Mouse (Mus musculus) heart, adult 2 months (tissue): Measurements from ENCODE around the gene Ola1. TPM values are rescaled to one million over a fixed set of nuclear protein-coding genes. Genes with fewer than 3 reads are reported as not detected.
A peak's percentile ranks its signal among the peaks of the same experiment; 100 is the strongest.

Experiments
- DNase-seq, 2 experiments: peaks; one replicate each; pipeline ENCODE4 v3.0.0; 2021
- H3K27ac ChIP-seq: fragments of 200-600 bp; 2 replicates; pipeline ENCODE4 v1.8.1; 2022
- H3K27me3 ChIP-seq: fragments of 200-500 bp; 2 replicates; pipeline ENCODE4 v1.6.1; 2012; ENCODE audit warnings: mild to moderate bottlenecking, low read length, inconsistent platforms, mixed read lengths; ENCODE audit not compliant: control insufficient read depth, insufficient read depth
- H3K36me3 ChIP-seq: fragments of 200-500 bp; 2 replicates; pipeline ENCODE4 v1.6.1; 2012; ENCODE audit warnings: low read length, inconsistent platforms; ENCODE audit not compliant: control insufficient read depth, insufficient read depth
- H3K4me1 ChIP-seq: fragments of 200-500 bp; 2 replicates; pipeline ENCODE4 v1.6.1; 2011; ENCODE audit warnings: low read length; ENCODE audit not compliant: control insufficient read depth, insufficient read depth
- H3K4me3 ChIP-seq: fragments of 200-600 bp; 2 replicates; pipeline ENCODE4 v1.8.1; 2022
- H3K79me2 ChIP-seq: fragments of 200-500 bp; replicated peaks from 2 replicates; pipeline ENCODE4 v1.6.1; 2012; ENCODE audit warnings: mild to moderate bottlenecking, inconsistent platforms, low read length, moderate library complexity, mixed read lengths; ENCODE audit not compliant: control insufficient read depth, insufficient read depth
- H3K9ac ChIP-seq: fragments of 200-500 bp; 2 replicates; pipeline ENCODE4 v1.6.1; 2012; ENCODE audit warnings: low read depth, mild to moderate bottlenecking, control low read depth, inconsistent platforms, low read length, mixed read lengths
- CTCF ChIP-seq: fragments of 200-600 bp; IDR thresholded peaks from 2 replicates; pipeline ENCODE4 v1.8.1; 2022; ENCODE audit warnings: antibody characterized with exemption, mild to moderate bottlenecking, moderate library complexity
- EP300 ChIP-seq: fragments of 200-500 bp; IDR thresholded peaks from 2 replicates; pipeline ENCODE4 v1.6.1; 2011; ENCODE audit warnings: low read depth, low read length, control low read depth; ENCODE audit not compliant: insufficient read depth
- POLR2A ChIP-seq: fragments of 200-500 bp; IDR thresholded peaks from 2 replicates; pipeline ENCODE4 v1.6.1; 2011; ENCODE audit warnings: mild to moderate bottlenecking, low read depth, low read length, control low read depth; ENCODE audit not compliant: insufficient read depth
- WGBS: fragments of 180-500 bp; shearing (Covaris S2); methylation state at CpG from one replicate; pipeline ENCODE4 v1.1.7; 2018; 5-methylcytosine and 5-hydroxymethylcytosine counted together
- intact Hi-C: fragments of 180-260 bp; cut with DNase I; formaldehyde crosslinking; loops from one replicate; pipeline ENCODE4 v1.15.1; 2025
- polyA plus RNA-seq: library from polyadenylated mRNA; depleted of rRNA; stranded (reverse); fragments of >200 nt; gene quantifications from 2 replicates; pipeline ENCODE4 v1.2.3, GENCODE M21; 2012
- total RNA-seq, 2 experiments: library from RNA; stranded (reverse); gene quantifications; 2 replicates each; pipeline ENCODE4 v1.2.3; 2021

Gene Ola1
- total and polyA plus RNA-seq, 3 experiments: 6.9 to 39.0 (median 37.8) TPM

DNA sequence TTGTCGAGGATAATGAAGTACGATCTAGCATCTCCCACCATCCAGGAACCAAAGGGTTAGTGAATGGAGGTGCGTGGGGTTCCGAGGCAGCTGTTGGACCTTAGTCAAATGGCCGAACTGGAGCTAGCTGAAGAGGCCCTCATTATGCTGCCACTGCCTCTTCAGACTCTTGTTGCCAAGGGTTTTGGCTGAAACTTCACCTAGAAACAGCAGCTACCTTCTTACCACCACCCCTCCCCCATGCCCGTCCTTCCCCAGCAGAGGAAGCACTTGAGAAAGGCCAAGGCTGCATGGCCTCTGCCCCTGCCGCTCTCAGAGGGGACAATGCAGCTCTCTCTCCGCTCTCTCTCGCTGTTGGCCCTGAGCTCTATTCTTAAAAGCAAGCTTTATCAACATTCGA is 136.2 kb downstream of the Ola1 start:
- no peaks in the 10 kb centered on the region for H3K36me3 ChIP-seq
- DNase-seq: no peak
- H3K4me3 ChIP-seq: no peak overlapping the region
- no peak overlapping the region for H3K9ac ChIP-seq
- intact Hi-C loops: no loop called here
- no peaks in the 10 kb centered on the region for H3K79me2 ChIP-seq
- H3K27me3 ChIP-seq: no peaks in the 10 kb centered on the region
- 86% methylated on average over 10 of the region's 10 CpGs for WGBS
- no peak overlapping the region for H3K27ac ChIP-seq
- H3K4me1 ChIP-seq: peaks cover 1% of the 10 kb centered on the region; the same call in 1 of the 2 replicates
- TF ChIP-seq CTCF (no peak), EP300 (no peak), POLR2A (no peak)

DNA sequence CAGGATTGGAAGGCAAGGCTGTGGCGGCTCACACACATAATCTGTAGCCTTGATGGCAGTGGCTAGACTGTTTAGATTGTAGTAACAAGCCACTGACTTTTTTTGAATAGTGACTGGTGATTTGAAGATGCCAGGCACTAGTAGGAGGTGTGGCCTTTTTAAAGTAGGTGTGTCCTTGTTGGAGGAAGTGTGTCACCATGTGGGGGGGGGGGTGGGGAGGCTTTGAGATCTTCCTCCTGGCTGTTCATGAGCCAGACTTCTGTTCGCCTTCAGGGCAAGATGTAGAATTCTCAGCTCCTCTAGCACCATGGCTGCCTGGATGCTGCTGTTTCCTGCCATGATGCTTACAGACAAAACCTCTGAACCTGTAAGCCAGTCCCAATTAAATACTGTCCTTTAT is 136.9 kb downstream of the Ola1 start:
- Histone ChIP-seq H3K4me1 (peaks cover 1% of the 10 kb centered on the region; the same call in 1 of the 2 replicates), H3K27ac (no peak overlapping the region), H3K27me3 (no peaks in the 10 kb centered on the region), H3K4me3 (no peak overlapping the region), H3K79me2 (no peaks in the 10 kb centered on the region), H3K9ac (no peak overlapping the region), H3K36me3 (no peaks in the 10 kb centered on the region)
- DNase-seq: no peak
- TF ChIP-seq EP300: no peak
- TF ChIP-seq CTCF: no peak
- TF ChIP-seq POLR2A: no peak
- intact Hi-C loops: no loop called here
- WGBS: 85% methylated on average over 2 of the region's 2 CpGs

DNA sequence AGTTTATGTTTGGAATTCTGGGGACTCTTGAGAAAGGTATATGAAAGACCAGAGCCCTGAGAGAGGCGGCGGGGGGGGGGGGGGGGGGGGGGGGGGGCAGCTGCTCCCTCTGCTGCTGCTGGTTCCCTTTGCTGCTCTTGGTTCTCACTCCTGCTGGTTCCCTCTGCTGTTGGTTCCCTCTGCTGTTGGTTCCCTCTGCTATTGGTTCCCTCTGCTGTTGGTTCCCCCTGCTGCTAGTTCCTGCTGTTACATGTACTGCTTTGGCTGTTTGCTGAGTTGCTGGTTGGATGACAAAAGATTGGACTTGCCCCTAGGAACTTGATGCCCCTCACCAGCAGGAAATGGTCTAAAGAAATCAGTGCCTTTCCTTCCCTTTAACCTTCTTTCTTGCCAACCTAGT is 138.6 kb downstream of the Ola1 start:
- Histone ChIP-seq H3K4me3 (no peak overlapping the region), H3K9ac (no peak overlapping the region), H3K27ac (no peak overlapping the region), H3K79me2 (no peaks in the 10 kb centered on the region), H3K36me3 (no peaks in the 10 kb centered on the region), H3K27me3 (no peaks in the 10 kb centered on the region), H3K4me1 (no peaks in the 10 kb centered on the region)
- WGBS: 25% methylated on average over 2 of the region's 2 CpGs
- no peak for DNase-seq
- intact Hi-C loops: no loop called here
- TF ChIP-seq CTCF (0 out of 2 replicates have a peak, but pooled peaks have one; percentile 16), POLR2A (no peak)

DNA sequence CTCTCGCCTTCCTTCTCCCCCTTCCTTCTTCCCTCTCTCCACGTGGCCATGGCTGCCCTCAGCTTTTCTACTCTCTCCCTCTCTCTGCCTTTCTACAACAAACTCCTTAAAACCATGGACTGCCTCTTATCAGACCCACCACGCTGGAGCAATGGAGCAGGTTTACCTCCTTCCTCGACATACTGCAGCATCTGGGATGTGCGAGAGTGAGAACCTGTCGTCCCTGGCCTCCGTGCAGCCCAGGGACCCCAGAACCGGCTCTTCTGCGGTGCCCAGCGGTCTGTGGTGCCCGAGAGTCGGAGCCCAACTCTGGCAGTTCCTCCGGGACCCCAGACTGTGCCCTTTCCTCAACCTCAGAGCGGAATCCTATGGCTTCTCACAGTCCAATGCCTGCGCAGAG is 139.4 kb downstream of the Ola1 start:
- Histone ChIP-seq H3K9ac (no peak overlapping the region), H3K4me3 (no peak overlapping the region), H3K36me3 (no peaks in the 10 kb centered on the region), H3K4me1 (no peaks in the 10 kb centered on the region), H3K27ac (no peak overlapping the region), H3K79me2 (no peaks in the 10 kb centered on the region), H3K27me3 (no peaks in the 10 kb centered on the region)
- DNase-seq: no peak
- intact Hi-C loops: no loop called here
- no peak for TF ChIP-seq CTCF
- no peak for TF ChIP-seq EP300
- no peak for TF ChIP-seq POLR2A
- 81% methylated on average over 15 of the region's 15 CpGs for WGBS

DNA sequence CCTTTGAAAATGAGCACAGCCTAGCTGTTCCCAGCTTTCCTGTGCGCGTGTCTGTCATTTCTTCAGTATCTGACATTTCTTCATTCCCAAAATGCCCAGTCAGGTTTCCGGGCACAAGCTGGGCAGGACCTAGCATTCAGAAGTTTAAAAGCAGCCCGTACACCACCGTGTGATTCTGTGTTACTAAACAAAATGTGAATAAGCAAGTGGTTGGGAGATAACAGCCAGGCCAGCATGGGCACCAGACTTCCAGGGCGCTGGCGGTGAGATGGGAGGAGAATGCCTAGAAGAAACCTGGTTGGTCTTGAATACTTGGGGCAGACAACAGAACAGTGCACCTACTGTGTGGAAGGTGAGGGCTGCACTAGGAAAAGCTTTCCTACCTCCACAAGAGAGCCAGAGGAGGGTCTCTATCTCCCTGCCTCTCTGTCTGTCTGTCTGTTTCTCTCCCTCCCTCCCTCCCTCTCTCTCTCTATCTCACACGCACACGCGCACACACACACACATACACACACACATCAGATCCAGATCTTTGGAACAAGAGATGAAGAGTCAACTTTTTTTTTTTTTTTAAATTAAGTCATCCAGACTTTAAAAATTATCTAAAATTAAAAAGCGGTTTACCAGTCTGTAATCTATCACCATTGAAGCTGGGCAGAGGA is 144.8 kb downstream of the Ola1 start:
- H3K27me3 ChIP-seq: no peaks in the 10 kb centered on the region
- no peak for TF ChIP-seq EP300
- TF ChIP-seq POLR2A: no peak
- no peak for TF ChIP-seq CTCF
- intact Hi-C loops: no loop called here
- no peak overlapping the region for H3K27ac ChIP-seq
- H3K36me3 ChIP-seq: no peaks in the 10 kb centered on the region
- no peak overlapping the region for H3K4me3 ChIP-seq
- H3K79me2 ChIP-seq: no peaks in the 10 kb centered on the region
- no peak overlapping the region for H3K9ac ChIP-seq
- 75% methylated on average over 11 of the region's 11 CpGs for WGBS
- DNase-seq: no peak
- H3K4me1 ChIP-seq: no peaks in the 10 kb centered on the region

DNA sequence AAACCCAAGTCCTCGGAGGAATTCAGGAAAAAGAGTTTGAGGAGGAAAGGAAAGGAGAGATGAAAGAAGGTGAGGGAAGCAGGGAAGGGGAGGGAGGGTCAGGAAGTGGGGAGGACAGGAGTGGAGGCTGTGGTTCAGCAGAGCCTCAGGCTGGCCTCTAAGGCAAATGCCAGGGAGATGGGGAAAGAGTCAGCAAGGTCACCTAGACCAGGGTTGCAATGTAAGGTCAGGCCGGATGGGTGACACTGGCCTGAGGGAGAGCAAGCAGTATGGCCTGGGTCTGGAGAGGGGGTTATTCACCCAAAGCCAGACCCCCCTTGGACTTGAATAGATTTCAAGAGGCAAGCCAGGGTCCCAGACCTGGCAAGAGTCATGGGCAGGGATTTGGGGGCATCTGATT is 147.5 kb downstream of the Ola1 start:
- TF ChIP-seq POLR2A (no peak), EP300 (no peak), CTCF (no peak)
- intact Hi-C loops: no loop called here
- WGBS: 80% methylated on average over 2 of the region's 2 CpGs

More for the DNA sequence above, 147.5 kb downstream of the Ola1 start:
- Histone ChIP-seq H3K79me2 (no peaks in the 10 kb centered on the region), H3K27me3 (no peaks in the 10 kb centered on the region), H3K36me3 (no peaks in the 10 kb centered on the region), H3K9ac (no peak overlapping the region), H3K4me3 (no peak overlapping the region), H3K4me1 (peaks cover 3% of the 10 kb centered on the region; the same call in 1 of the 2 replicates), H3K27ac (no peak overlapping the region)
- DNase-seq: no peak
